Mouse (Mus musculus): Measurements from ENCODE around the gene Porcn.

- TF ChIP-seq CTCF (IDR thresholded peaks at IDR 0.05; ENCODE audit: insufficient read depth, low read depth, low read length): no peak
- no peak for TF ChIP-seq POLR2A (IDR thresholded peaks at IDR 0.05; ENCODE audit: insufficient read depth, low read depth, low read length)
Measured at GRCm38 (mm10) chrX:8207224-8207623, 899 bp upstream of the Porcn start.
